Mouse (Mus musculus): ENCODE results near the gene Tbc1d22a.

DNA sequence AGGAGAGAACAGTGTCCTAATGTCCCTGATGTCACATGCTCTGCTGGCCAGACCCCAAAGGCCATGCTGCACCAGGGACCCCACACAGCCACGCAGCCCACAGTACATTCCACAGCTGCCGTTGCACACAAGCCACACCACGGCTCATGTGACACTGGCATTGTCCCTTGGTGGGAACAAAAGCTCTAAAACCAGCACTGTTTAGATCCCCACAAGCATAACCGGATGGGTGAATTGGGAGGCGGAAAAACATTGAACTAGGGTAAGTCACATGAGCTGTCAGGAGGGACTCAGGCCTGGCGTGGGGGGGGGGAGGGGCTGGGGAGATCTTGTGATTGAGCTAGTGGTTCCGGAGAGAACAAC lies 45.8 kb upstream of the Tbc1d22a start:
- TF ChIP-seq CTCF (conservative IDR thresholded peaks at IDR 0.05; ENCODE audit: insufficient read depth, insufficient read length, low read depth, low read length) (no peak), POLR2A (IDR thresholded peaks at IDR 0.05; ENCODE audit: low read depth, low read length) (no peak)

Data from kidney, adult 2 months (tissue).